Mouse (Mus musculus) ovary, postnatal 10 days (tissue): ENCODE measurements around the gene Myo1d.
A peak's percentile ranks its signal among the peaks of the same experiment; 100 is the strongest.

Experiments used
- DNase-seq: peaks from one replicate; pipeline ENCODE4 v3.0.0; 2022; ENCODE audit warnings: low spot score

Myo1d gene

GRCm38 (mm10) chr11:80614949-80615725 is 164.7 kb downstream of the Myo1d start:
- DNase-seq, result no peak

GRCm38 (mm10) chr11:80614418-80614817 is 165.4 kb downstream of the Myo1d start:
- DNase-seq, result no peak

GRCm38 (mm10) chr11:80613534-80613933 is 166.3 kb downstream of the Myo1d start:
- DNase-seq, result no peak

GRCm38 (mm10) chr11:80602707-80603441 is 177.0 kb downstream of the Myo1d start:
- no peak for DNase-seq

- no peak for DNase-seq
These were observed 177.8 kb downstream of the Myo1d start for GRCm38 (mm10) chr11:80602041-80602458.

GRCm38 (mm10) chr11:80601040-80601864 is 178.6 kb downstream of the Myo1d start:
- DNase-seq, result no peak

- no peak for DNase-seq
These were observed 184.3 kb downstream of the Myo1d start for GRCm38 (mm10) chr11:80595482-80595881.

- DNase-seq, result no peak
These were observed 190.4 kb downstream of the Myo1d start for GRCm38 (mm10) chr11:80589387-80589786.

GRCm38 (mm10) chr11:80585761-80586160 is 194.1 kb downstream of the Myo1d start:
- no peak for DNase-seq

- DNase-seq, result no peak
These were observed 194.6 kb downstream of the Myo1d start for GRCm38 (mm10) chr11:80585211-80585610.

- DNase-seq, result no peak
These were observed 199.3 kb downstream of the Myo1d start for GRCm38 (mm10) chr11:80580494-80580893.

GRCm38 (mm10) chr11:80577747-80578640 is 201.8 kb downstream of the Myo1d start:
- peak; percentile 28 for DNase-seq

GRCm38 (mm10) chr11:80575794-80576193 is 204.0 kb downstream of the Myo1d start:
- DNase-seq, result no peak

- no peak for DNase-seq
These were observed 213.5 kb downstream of the Myo1d start for GRCm38 (mm10) chr11:80566286-80566685.

GRCm38 (mm10) chr11:80564975-80565965 is 214.6 kb downstream of the Myo1d start:
- DNase-seq, result no peak

GRCm38 (mm10) chr11:80562479-80562878 is 217.3 kb downstream of the Myo1d start:
- DNase-seq, result no peak

- DNase-seq, result no peak
These were observed 219.1 kb downstream of the Myo1d start for GRCm38 (mm10) chr11:80560770-80561169.

GRCm38 (mm10) chr11:80555416-80555815 is 224.4 kb downstream of the Myo1d start:
- DNase-seq, result no peak

GRCm38 (mm10) chr11:80553046-80553445 is 226.8 kb downstream of the Myo1d start:
- no peak for DNase-seq

- DNase-seq, result no peak
These were observed 228.2 kb downstream of the Myo1d start for GRCm38 (mm10) chr11:80551634-80552033.
